Mouse (Mus musculus) layer of hippocampus, adult 9-11 months (tissue): Measurements from ENCODE around the gene Ldlr.
"Not testable (repeated sequence)": the region's sequence is repeated elsewhere in the genome, so short reads cannot be mapped to it uniquely, and the experiment has no call there.

Source experiments
- DNase-seq: peaks from one replicate; pipeline ENCODE4 v3.0.0; 2022

The Ldlr gene

GRCm38 (mm10) chr9:21758576-21759529 is 35.6 kb downstream of the Ldlr start:
- DNase-seq, result no peak

DNA sequence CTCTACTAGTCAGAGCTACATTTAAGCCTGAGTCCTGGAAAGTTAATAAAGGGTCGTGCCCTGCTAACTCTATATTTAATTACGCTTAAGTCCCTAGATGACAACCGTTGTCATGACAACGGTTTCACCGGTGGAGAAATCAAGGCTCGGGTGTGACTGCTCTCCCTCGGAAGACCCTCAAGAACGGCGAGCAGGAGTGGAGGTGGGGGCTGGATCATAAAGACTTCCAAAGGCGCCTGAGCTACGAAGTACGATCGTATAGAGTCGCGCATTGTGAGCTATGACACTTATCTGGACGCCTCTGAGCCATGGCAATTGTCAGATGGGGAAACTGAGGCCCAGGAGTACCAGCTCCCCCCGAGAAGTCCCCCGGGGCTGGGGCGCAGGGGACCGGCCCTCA is 36.4 kb downstream of the Ldlr start:
- no peak for DNase-seq

DNA sequence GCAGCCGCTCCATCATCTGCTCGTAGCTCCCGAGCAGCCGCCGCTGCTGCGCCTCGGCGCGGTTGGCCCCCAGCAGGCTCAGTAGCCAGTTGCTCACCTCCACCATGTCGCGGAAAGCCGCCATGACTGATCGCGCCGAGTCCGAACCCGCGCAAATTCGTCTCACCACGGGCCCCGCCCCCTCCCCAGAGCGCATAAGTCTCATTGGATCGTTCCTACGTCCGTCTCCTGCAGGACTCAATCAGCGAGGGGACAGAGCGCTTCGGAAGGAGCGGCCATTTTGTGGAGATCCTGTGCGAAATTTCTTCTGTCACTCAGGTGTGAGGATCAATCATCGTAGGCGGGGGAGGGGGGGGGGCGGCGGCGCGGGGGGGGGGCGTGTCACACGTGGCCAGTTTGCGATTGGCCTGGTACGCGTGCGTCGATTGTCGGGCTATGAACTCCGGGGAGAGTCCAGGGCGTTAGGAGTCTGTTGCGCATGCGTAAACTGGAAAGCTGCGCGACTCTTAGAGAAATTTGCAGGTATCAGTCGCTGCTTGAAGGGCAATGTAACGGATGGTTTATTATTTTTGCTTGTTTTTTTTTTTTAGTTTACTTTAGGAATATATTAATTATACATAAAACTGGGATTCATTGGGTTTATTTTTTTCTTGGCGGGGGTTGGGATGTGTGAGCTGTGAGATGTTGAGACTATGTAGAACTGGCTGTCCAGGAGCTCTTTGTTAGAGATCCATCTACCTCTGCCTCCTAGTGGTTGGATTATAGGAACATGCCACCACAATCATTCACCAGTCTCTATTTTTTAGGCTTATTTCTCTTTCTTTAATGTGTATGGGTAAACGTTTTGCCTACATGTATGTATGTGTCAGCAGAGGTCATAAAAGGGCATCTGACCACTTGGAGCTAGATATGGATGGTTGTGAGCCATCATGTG is 37.1 kb downstream of the Ldlr start, which contains the start of gene Spc24:
Spc24 (minus strand) TSS at position 149 of the 934 bp plus-strand sequence.
- peak; percentile 95 for DNase-seq

DNA sequence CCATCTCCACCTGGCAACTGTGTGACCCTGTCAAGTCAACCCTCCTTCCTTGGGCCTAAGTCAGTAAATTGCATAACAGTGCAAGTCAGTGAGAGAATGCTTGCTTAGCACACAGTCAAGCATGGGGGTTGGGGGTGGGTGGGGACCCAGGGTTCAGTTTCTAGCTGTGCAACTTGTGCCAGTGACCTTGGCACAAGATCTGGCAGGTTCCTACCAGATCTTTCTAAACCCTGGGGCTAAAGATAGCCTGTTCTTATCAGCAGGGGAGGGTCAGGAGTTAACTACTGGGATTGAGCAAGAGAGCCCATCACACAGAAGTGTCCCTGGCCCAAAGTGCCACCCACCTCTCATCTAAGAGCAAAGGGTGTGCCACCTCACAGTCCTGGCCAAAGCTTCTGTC is 38.9 kb downstream of the Ldlr start:
- DNase-seq, result no peak

DNA sequence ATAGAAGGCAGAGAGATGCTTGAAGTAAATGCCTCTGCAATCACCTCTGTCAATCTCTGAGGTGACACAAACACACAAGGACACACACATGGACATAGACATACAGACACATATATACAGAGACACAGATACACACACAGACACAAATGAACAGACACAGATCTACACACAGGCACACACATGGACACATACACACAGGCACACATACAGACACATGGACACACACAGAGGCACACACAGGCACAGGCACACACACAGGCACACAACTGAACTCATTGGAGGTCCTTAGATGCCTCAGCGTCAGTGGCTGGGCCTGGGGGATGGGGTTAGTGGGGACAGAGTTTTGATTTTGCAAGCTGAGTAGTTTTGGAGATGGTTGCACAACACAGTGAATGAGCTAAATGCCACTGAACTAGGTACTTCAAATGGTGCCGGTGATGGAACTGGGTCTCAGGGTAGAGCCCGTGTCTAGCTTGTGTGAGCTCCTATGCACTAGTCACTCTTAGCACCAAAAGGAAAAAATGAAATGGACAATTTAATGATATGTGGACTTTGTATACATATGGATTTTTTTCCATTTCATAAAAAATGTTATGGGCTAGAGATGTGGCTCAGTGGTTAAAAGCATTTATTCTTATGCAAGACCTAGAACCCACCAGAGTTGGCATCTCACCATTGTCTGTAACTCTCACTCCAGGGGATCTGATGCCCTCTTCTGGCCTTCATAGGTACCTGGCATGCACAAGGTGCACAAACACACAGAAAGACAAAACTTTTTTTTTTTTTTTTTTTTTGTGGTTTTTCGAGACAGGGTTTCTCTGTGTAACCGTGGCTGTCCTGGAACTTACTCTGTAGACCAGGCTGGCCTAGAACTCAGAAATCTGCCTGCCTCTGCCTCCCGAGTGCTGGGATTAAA is 41.1 kb downstream of the Ldlr start:
- DNase-seq, result no peak

GRCm38 (mm10) chr9:21767896-21768295 is 44.6 kb downstream of the Ldlr start:
- no peak for DNase-seq

DNA sequence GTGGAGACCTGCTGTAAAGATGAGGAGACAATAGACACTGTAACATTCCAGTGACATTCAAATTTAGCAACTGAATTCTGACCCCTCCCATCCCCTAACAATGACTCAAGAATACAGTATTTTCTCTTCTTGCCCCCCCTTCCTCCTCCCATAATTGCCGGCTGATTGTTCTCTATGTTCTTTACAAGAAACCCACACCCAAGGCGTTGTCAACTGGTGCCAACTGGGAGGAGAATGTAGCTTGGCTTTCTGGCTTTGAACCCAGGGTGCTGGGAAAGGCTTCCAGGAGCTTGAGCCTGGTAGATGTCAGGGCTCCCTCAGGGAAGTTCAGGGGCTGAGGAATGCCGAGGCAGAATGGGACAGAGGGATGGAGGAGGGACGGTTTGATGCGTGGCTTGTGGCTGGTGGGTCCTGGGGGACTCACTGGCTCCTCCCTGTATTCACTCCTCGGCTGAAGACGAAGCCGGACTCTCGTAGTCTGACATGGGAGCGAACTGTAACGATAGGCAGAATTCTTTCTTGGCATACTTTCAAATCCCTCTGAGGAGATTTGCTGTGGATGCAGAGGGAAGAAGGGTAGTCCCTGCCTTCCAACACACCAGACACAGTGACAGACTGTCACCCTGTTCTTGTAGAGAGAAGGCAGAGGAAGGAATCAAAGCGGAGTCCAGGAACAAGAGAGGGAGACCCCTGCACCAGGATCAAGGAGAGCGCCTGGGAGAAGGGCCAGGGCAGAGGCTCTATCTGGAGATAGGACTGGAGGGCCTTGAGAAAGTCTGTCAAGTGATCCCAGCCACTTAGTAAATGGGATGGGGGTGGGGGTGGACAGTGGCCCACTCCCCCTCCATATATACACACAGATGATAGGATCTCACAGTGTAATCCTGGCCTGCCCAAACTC is 45.5 kb downstream of the Ldlr start:
- DNase-seq, result no peak

DNA sequence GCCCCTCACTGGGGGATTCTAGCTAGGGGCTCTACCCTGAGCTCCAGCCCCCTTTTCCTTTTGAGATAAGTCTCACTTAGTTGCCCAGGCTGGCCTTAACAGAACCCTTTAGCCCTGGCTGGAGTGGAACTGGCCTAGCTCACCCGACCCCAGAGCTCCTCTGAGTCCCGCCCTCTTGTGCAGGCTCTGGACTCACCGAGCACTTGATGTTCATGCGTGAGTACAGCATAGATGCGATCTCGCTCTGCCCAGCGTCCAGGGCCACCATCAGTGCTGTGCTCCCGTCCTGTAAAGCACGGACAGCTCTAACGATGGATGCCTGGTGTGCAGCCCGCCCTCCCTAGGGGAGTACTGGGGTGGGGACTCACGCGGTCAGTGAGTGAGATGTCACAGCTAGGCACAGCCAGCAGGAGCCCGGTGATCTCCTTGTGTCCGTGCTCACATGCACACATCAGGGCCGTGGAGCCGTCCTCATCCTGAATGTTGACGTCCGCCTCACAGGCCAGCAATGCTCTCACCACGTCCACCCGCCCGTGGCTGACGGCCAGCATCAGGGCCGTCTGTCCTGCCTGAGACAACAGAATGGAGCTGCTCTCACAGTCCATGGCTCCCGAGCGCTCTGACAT is 46.4 kb downstream of the Ldlr start:
- no peak for DNase-seq

DNA sequence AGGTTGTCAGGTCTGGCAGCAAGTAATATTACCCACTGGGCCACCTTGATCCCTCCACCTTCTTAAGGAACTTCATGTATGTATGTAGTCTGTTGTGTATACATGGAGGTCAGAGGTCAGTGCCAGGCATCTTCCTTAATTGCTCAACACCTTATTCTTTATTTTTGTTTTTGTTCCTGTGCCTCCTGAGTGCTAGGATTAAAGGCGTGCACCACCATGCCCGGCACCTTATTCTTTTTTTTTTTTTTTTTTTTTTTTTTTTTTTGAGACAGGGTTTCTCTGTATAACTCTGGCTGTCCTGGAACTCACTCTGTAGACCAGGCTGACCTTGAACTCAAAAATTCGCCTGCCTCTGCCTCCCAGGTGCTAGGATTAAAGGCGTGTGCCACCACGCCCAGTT is 50.1 kb downstream of the Ldlr start:
- DNase-seq, result not testable (repeated sequence)

DNA sequence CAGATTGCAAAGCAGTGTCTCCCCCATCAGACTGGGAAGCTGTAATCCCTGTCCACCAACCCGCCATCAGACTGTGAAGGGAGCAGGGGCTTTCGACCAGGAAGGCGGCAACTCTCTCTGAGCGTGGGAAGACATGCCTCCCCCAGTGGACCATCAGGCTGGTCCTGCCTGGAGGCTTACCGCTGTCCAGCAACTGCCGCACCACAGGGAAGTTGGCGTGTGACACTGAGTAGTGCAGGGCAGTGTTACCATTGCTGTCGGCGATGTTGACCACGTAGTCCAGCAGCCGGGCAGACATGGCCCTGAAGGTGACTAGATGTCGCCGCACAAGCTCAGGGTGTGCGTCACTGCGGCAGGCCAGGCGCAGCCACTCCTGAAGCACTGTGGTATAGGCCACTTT is 51.1 kb downstream of the Ldlr start:
- no peak for DNase-seq

GRCm38 (mm10) chr9:21777726-21778125 is 54.4 kb downstream of the Ldlr start:
- DNase-seq, result no peak

DNA sequence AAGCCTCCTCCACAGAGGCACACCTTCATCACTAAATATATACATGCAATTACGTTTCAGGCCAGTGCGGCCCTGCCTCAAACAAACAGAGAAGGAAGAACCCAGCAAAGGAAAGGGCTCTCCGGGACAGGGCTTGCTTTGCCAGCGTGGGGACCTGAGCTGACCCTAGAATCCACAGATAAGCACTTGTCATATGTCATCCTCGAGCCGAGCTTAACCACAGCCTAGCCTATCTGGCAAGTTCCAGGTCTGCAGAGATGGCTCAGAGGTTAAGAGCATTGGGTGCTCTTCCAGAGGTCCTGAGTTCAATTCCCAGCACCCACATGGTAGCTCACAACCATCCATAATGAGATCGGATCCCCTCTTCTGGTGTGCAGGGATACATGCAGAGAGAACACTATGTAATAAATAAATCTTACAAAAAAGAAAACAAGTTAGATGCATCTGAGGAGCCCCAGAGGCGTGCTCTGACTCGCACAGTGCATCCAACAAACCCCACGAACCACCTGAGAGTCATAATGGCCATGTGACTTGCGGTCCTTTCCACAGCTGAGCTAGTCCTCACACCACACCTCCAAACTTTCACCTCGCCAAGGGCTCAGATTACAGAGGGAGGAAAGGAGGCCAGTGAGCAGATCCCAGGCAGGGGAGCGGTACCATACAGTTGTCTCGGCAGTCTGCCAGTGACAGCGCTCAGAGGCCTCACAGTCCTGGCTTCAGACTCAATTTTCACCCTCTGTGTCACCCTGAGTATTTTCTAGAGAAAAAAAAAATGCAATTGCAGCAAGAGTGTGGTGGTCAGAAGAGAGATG is 58.6 kb downstream of the Ldlr start:
- no peak for DNase-seq

- DNase-seq, result no peak
These were observed 61.4 kb downstream of the Ldlr start for GRCm38 (mm10) chr9:21784517-21785307.

DNA sequence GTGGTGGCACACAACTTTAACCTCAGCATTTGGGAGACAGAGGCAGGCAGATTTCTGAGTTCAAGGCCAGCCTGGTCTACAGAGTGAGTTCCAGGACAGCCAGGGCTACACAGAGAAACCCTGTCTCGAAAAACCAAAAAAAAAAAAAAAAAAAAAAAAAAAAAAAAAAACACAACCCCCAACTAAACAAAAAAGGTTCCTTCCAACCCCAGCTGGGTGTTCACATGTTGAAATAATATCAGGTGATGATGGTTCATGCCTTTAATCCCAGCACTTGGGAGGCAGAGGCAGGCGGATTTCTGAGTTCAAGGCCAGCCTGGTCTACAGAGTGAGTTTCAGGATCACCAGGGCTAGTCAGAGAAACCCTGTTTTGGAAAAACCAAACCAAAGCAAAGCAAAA is 63.0 kb downstream of the Ldlr start:
- not testable (repeated sequence) for DNase-seq

- peak; percentile 40 for DNase-seq
These were observed 63.6 kb downstream of the Ldlr start for GRCm38 (mm10) chr9:21786906-21787305.

GRCm38 (mm10) chr9:21787654-21788053 is 64.4 kb downstream of the Ldlr start:
- no peak for DNase-seq

DNA sequence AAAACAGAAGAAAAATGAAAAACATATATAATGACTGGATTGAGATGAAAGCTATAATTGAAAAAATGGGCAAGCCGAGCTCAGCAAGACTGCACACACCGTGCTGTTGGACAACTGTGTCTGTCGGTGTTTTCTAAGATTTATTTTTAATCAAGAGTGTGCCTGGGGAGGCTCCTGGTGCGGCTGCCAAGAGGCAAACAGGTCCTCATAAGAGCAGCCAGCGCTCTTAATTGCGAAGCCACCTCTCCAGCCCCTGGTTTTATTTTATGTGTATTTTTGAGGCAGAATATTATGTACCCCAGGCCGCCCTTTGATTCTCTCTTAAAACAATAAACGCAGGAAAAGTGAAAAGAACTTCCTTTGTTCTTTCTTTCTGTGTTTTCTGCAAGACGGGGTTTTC is 65.0 kb downstream of the Ldlr start:
- no peak for DNase-seq

GRCm38 (mm10) chr9:21791861-21792260 is 68.6 kb downstream of the Ldlr start:
- no peak for DNase-seq

DNA sequence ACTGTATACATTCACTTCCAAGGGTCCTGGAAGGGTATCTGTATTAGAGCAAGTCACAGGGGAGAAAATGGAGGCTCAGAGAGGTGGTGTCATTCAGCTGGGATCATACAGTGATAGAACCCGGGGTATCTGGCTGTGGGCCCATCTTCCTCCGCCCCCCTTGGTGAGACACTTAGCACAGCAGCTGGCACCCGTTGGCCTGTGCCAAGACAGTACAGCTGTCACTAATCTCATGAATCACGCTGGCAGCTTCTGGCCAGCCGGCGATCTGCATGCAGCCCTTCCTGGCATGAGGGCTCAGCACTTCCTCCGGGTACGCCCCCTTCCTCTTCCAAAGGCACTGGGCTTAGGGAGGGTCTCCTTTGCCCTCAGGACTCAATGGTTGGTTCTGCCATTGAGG is 69.4 kb downstream of the Ldlr start:
- DNase-seq, result peak; percentile 88
